Mouse (Mus musculus): ENCODE measurements at regions not wholly inside any gene's neighbourhood (a gene's known extent, or its start where the extent isn't known, plus 50 kb on each side); places are given as distances from the start of the nearest gene placed in this dataset.

DNA sequence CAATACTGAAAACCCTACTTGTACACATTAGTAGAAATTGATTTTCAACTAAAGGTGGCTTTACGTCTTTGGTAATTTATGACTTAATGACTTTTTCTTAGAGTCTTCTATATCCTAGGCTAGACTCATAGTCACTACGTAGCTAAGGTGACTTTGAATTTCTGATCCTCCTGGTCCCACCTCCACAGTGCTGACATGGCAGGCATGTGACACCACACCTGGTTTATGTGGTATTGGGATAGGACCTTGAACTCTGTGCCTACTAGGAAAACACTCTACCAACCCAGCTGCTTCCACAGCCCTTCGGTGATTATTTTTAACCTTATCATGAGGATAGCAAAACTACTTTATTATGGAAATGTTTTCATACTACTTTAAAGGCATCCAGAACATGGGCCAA lies 51.5 kb upstream of the D7Ertd443e start:
- CTCF ChIA-PET = no interaction called here

DNA sequence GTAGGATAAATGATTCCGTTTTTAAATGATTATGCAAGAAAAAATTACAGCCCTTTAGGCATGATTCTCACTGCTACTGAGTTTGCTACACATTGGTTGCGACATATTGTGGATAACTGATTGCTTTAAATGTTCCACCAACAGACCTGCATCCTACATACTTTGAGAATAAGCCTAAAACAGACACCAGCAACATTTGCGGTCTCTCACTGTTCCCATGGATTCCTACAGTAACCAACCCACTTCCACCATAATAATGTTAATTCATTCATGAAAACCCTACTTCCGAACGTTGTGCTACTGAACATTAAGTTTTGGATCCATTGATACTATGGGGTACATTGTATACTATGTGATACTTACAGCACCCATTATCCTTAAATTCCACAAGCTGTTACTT lies 53.8 kb upstream of the D7Ertd443e start:
- CTCF ChIA-PET = no interaction called here

DNA sequence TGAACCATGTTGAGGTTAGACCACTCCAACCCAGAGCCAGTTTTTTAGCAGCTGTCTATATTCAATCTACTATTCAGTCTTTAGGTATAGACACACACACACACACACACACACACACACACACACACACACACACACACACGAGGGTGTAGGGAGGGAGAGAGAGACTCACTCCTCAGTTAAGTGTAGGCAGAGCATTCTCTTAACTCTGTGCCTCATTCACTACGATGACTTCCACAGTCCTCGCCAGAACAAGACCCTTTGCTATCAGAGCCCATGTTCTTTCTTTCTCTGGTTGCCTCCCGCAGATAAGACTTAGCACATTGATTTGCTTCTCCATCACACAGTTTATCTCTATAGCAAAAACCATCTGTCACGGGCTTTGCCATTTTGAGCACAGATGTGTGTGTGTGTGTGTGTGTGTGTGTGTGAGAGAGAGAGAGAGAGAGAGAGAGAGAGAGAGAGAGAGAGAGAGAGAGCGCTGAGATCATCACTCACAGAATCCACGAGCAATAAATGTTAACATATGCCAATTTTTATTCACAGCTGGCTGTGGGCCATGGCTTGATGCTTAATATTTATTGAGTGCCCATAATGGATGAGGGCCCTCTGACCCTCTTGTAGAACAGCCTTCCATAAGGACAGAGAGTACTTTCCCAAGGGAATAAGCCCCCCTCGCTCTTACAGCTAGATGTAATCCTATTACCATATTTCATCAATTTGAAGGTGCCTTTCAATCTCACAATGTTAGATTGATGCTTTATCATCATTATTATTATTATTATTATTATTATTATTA lies 59.7 kb upstream of the D7Ertd443e start:
- CTCF ChIA-PET = interaction anchor here (0.6 kb wide), 2 partner anchors 14 to 216 kb away, joined by 3 to 4 read pairs; no protein-coding TSS in a partner anchor

DNA sequence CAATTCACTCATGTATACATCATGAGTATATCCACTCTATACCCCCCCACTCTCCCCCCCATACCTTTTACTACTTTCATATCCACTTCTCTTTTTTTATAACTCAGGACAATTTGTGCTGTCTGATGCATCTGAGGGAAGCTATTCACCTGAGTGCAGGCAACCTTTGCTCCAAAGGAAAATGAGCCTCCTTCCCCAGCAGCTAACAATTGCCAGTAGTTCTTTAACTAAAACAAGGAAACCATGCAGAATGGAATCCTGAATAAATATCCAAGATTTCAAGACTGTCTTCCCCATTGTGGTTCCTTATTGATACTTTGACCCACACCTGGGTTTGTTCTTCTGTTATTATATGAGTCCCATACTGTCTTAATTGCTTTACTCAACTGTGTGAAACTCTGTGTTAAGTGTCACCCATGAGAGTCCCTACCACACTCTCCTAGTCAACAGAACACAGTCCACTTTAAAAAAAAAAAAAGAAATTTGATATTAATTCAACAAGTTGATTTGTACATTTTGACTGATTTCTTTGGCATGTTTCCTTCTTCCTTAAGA lies 62.3 kb upstream of the D7Ertd443e start:
- CTCF ChIA-PET = no interaction called here

DNA sequence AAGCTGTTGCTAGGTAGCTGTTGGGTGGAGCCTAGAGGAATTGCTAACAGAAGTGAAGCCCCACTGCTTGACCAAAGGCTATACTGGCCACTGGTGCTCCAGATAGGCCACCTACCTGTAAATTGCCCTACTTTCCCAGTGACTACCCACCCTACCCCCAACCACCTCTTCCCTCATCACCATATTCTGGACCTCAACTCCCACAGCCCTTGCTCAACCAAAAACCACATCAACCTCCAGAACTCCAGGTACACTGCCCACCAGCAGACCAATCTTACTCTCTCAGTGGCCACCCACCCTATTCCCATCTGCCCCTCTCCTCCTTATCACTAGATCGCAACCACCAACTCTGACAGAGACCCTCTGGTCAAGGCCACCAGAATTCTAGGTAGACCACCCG lies 63.4 kb upstream of the D7Ertd443e start:
- CTCF ChIA-PET = no interaction called here

DNA sequence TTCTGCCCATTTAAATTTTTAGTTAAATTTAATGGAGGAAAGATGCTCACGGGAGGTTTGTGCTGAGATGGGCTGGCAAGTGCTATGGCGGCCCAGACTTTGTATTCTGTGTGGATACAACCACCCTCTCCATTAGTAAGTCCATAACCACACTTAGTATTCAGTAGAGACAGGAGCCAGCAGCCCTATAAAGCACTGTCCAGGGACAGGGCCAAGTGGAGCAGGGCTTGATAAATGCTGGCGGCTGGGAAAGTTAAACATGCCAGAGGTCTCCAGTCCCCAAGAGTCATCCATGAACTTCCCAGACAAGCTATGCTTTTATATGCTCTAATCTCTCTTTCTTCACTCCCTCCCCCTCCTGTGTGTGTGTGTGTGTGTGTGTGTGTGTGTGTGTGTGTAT lies 77.2 kb upstream of the D7Ertd443e start:
- CTCF ChIA-PET = interaction anchor here (0.6 to 0.7 kb wide), 2 partner anchors 165 to 615 kb away, joined by 3 to 5 read pairs; no protein-coding TSS in a partner anchor

DNA sequence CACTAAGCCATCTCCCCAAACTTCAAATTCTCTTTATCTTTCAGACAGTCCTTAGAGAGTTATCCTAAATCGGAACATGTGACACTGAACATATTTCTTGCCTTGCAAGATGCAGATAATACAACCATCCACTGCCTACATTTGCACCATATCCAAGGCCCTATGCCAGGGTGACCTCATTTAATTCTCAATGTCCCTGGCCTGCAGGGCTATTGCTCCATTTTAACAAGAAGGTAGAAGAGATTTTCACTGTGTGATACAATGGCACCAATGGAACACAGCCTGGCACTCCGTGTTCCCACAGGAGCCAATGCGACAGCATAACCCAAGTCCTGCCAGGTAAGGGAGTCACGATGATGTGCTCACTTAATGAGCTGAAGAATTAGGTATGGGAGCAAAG lies 77.9 kb upstream of the D7Ertd443e start:
- CTCF ChIA-PET = interaction anchor here (0.6 kb wide), 1 partner anchor 165 kb away, joined by 3 read pairs; no protein-coding TSS in a partner anchor

DNA sequence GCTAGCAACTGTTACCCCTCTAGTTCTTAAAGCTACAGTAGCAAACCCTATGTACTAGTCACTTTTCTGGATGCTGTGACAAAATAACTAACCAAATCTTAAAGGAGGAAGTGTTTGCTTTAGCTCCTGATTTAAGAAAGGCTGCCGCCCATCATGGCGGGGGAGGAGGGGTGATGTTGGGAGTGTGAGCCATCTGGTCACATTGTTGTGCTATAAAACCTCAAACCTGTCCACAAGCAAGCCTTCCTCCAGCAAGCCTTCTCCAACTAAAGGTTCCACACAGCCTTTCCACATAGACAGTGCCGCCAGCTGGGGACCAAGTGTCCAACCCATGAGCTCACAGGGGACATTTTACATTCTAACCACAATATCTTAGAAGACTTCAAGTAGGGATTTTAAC lies 81.8 kb upstream of the D7Ertd443e start:
- CTCF ChIA-PET = no interaction called here

DNA sequence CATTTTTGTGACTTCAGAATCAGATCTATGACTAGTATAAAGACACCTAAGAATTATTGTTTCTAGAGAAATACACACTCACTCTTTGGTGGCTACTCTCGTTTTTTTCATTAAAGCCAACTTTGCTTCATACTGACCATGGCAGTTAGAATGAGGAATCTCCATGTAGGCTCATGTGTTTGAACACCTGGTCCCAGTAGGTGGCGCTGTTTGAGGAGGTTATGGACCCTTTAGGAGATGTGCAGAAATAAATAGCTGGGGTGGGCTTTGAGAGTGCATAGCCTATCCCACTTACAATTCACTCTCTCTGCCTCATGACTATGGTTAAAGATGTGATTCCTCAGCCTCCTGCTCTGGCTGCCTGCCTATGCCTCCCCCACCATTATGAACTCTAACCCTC lies 85.8 kb upstream of the D7Ertd443e start:
- CTCF ChIA-PET = no interaction called here

DNA sequence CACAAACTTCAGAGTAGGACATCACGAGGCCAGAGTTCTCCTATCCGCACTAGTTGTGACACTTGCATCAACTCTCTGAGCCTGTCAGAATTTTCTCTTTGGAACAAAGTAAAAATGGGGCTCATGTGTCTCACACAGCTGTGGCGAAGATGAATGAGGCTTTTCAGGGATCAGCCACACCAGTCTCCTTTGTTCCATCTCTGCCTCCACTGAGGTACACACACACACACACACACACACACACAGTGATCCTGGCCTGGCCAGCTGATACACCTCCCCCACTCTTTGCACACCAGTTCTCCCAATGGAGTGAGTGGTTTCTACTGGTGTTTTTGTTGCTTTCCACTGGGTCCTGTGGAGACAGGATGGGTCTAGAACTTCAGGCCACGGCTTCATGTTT lies 105.9 kb upstream of the D7Ertd443e start:
- CTCF ChIA-PET = no interaction called here

DNA sequence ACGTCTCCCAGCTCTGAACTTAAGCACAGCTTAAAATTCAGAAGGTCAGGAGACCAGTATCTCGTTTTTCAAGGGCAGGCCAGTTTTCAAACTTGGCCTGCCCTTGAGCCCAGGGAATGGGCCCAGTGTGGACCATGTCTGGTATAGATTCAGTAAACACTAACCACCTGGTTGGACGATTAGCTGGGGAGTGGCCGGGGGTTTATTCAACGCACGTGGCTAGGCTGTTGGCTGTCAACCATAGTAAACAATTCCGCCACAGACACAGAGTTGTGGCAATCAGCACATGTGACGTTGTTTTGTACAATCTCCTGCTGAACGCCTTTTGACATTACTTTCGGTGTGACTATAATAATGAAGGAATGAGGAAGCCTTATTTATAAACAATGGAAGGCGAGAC lies 111.8 kb upstream of the D7Ertd443e start:
- CTCF ChIA-PET = no interaction called here

DNA sequence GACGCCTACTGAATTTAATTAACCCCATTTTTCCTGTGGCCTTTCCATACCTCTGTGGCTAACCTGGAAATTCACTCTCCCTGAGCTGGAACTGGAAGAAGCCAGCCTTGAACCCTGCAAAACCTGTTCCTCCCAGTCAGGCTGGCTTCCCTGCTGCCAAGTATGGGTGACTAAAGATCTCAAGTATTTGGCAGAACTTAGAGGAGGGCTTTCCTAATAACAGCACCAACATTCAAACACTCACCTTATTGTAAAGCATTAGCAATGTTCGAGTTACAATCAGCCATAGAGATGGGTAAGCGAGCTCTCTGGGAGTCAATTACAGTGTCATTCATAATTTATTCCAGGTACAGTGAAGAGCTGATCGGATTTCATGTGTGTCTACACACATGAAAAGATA lies 112.4 kb upstream of the D7Ertd443e start:
- CTCF ChIA-PET = no interaction called here

DNA sequence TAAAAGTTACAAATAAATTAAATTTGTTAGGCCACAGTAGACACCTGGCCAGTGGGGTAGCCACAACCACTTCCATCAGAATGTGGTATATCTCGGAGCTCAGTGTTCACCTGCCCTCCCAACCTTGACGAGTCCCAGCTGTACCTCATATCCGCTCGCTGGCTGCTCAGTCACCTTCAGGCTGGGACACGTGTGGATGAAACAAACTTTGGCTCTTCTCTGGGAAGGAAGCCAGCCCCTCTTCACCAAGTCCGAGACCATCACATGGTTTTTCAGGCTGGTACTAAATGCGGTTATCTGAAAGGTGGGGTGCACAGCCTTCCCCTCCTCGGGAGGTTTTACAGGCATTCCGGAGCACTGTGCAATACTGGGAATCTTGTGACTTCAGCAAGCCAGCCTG lies 113.3 kb upstream of the D7Ertd443e start:
- CTCF ChIA-PET = no interaction called here

DNA sequence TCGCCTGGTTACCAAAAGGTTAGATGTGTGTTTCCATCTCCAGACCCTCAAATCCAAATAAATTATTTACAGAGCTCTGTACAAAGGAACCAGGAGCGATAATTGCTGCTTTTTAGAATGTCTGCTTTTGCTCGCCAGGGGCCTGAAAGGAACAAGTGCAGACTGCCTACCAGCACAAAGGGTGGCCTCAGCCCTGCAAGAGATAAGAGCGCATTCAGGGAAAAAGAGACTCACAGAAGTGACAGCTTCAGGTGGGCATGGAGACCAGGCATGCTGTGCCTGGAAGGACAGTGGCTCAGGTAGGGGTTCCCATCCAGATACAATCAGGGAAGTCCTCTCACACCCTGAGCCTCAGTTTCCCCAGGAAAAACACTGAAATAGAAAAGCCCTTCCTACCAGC lies 114.0 kb upstream of the D7Ertd443e start:
- CTCF ChIA-PET = no interaction called here

DNA sequence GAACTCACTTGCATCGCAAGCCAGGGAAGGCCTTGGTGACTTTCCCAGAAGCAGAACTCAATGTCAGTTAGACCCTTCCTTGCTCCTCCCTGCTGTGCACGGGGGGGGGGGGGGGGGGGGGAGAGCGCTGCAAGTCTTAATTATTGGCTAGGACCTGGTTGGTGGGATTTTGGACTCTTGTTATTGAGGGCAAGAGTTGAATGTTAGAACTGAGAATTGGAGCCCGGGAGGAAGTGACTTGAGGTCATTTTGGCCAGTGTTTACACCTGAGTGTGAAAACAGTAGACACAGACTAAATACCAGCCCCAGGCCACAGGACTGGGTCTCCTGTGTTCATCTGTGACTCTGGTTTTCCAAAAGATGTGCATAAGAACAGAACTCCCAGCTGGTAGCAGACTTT lies 114.7 kb upstream of the D7Ertd443e start:
- CTCF ChIA-PET = no interaction called here

DNA sequence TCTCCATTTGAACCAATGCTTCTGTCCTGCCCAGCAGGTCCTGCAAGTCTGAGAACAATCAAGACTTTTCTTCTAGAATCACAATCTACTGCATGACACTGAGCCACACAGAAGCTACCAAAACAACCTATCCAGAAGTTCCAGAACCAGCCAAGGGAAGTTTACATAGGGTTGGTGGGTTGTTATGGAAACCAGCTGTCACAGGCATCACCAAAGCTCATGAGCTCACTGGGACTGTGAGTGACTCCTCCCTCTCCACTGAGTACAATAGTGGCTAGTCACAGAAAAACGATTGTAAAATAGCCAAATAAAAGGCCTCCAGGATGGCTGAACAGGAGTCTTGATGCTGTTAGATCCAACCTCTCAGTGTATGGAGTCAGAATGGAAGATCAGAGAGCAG lies 115.6 kb upstream of the D7Ertd443e start:
- CTCF ChIA-PET = no interaction called here

DNA sequence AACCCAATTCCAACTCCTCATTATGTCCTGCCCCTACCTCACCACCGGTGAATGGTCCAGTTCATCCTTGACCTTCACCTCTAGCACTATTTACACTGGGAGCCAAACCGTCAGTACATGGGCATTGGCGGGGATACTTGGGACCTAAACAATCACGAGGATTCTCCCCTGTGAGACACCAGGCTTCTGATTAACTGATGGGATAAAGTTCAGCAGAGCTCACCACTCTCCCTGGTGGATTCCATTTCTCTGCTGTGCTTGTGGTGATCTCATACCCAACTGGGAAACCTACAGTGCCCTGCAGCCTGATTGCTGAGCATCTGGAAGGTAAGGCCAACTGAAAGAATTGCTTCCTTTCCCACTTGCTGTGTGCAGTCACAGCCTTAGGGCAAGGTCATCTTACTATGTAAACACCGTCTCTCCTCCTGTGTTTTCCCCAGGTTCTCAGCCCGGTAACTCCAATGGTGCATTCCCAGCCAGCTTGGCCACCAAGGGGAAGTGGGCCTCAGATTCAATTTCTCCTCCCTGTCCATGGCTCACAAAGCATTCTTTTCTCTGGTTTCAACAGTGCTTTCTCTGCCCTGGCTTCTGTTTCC lies 125.0 kb upstream of the D7Ertd443e start:
- CTCF ChIA-PET = no interaction called here

DNA sequence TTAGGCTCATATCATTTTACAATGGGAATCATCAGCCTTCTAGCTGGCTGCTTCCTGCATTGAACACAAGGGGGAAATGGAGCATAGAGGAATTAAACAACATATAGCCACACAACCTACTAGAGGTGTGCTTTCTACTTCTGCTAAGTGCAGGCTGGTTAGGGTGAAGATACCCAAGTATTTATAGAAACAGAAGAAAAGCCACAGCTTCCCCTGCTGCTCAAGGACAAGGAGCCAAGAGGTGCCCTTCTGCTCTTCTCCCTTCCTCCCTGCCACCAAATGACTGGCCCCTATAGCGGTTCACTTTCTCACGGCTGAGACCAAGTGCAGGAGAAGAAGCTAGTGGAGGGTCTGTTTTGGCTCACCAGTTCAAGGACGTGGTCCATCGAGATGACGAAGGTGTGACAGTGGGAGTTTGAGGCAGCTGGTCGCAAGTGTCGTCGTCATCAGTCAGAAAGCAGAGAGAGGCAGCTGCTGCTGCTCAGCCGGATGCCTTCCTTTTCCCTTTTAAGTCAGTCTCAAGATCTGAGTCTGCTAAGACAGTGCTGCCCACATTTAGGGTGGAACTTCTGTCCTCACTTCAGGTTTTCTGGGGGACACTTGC lies 134.0 kb upstream of the D7Ertd443e start:
- CTCF ChIA-PET = no interaction called here

DNA sequence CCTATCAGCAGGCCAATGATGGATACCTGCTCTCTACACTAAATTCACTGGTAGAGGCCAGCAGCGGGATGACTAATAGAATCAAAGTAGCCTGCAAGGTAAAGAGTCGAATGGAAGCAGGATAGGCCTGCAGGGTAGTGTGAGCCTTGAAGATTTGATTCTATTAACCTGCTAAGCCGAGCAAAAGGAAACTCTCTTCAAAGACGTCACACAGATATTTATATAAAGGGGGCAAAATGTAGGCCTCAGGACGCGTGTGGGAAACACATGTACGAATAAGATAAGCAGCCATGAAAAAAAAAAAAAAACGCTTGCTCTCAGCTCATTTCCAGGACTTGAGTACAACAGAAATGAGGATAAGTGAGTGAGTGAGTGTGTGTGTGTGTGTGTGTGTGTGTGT lies 138.4 kb upstream of the D7Ertd443e start:
- CTCF ChIA-PET = no interaction called here

DNA sequence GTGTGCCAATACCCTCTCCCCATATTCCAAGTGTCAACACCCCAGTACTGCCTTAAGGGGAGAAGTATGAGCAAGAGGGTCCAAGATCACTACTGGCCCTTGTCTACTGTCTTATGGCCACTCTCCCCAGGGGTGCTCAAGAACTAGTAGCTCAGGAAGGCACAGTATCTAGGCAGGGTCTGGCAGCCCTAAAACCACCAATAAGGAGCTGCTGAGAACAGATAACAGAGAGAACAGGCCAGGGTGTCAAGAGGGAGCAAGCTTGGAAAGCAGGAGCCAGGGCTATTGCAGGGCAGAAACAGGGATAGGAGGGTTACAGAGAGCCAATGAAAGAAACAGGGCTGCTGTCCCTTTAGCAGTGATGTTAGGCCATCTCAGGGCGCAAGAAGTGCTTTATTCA lies 139.6 kb upstream of the D7Ertd443e start:
- CTCF ChIA-PET = no interaction called here

DNA sequence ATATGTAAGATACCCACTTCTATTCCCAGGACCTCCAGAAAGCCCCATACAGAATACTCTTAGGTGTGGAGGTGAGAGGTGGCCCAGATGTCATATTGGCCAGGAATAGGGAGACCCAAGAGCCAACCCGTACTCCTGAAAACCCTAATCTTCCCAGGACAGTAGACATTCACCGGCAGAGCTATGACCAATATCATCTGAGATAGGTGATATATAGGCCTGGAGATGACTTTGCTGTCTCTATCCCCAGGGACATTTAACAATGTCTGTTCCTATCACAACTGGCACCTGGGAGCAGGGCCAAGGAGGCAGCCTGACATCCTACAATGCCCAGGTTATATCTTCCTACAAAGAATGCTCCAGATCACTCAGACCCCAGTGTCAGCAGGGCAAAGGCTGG lies 140.0 kb upstream of the D7Ertd443e start:
- CTCF ChIA-PET = no interaction called here

DNA sequence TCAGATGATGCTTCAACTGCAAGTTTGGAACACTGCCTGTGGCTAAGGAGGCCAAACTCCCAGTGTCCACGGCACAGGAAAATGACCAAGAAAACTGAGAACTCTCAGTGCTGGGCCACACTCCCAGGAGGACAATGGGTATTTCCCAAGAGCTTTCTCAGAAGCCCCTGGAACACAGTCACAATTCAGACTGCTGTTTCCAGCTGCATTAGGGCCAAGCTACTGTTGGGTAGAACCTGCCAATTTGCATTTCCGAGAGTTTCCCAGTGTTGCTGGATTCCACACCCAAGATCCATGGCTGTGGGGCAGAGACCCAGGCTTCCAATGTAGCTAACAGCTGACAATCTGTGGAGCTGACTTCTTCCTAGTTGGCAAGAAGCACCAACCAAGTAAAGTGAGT lies 141.9 kb upstream of the D7Ertd443e start:
- CTCF ChIA-PET = interaction anchor here (0.7 kb wide), 1 partner anchor 156 kb away, joined by 4 read pairs; no protein-coding TSS in a partner anchor

DNA sequence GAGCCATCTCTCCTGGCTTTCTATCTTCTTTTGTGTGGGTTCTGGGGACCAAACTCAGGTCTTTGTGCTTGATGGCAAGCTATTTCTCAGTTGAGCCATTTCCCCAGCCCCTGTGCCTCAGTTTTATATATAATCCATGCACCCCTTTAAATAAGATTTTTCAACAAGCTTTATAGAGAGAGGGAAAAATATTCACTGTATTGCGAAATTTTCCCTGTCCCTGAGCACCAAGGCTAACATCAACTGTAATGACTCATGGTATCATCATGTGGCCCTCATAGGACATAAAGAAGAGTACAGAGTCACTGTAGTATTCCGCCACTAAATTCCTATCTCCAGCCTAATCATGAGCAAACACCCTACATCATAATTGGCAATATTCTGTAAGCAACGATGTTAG lies 142.4 kb upstream of the Dock1 start:
- CTCF ChIA-PET = no interaction called here

All from spleen, embryonic (tissue).